Mouse (Mus musculus): Measurements from ENCODE around the gene Ralgapa2.

Ralgapa2 gene

GRCm38 (mm10) chr2:146511911-146512580 is at the start of gene Ralgapa2:
Gene Ralgapa2, minus strand, starts transcription at chr2:146512344.
- DNase-seq = peak; percentile 98

GRCm38 (mm10) chr2:146561505-146561904 is 49.4 kb upstream of the Ralgapa2 start:
- DNase-seq = no peak

GRCm38 (mm10) chr2:146560633-146561043 is 48.5 kb upstream of the Ralgapa2 start:
- DNase-seq = no peak

GRCm38 (mm10) chr2:146556148-146556547 is 44.0 kb upstream of the Ralgapa2 start:
- DNase-seq = no peak

- DNase-seq = no peak
Measured at GRCm38 (mm10) chr2:146555351-146555750, 43.2 kb upstream of the Ralgapa2 start.

- DNase-seq = no peak
Measured at GRCm38 (mm10) chr2:146553701-146554100, 41.6 kb upstream of the Ralgapa2 start.

- no peak for DNase-seq
Measured at GRCm38 (mm10) chr2:146551818-146552217, 39.7 kb upstream of the Ralgapa2 start.

- DNase-seq = no peak
Measured at GRCm38 (mm10) chr2:146549111-146549776, 37.1 kb upstream of the Ralgapa2 start.

- DNase-seq = no peak
Measured at GRCm38 (mm10) chr2:146544155-146544814, 32.1 kb upstream of the Ralgapa2 start.

- no peak for DNase-seq
Measured at GRCm38 (mm10) chr2:146533118-146533949, 21.2 kb upstream of the Ralgapa2 start.

GRCm38 (mm10) chr2:146532493-146532892 is 20.3 kb upstream of the Ralgapa2 start:
- DNase-seq = no peak

GRCm38 (mm10) chr2:146525483-146525882 is 13.3 kb upstream of the Ralgapa2 start:
- no peak for DNase-seq

- no peak for DNase-seq
Measured at GRCm38 (mm10) chr2:146524685-146525415, 12.7 kb upstream of the Ralgapa2 start.

- DNase-seq = no peak
Measured at GRCm38 (mm10) chr2:146516894-146517293, 4.8 kb upstream of the Ralgapa2 start.

GRCm38 (mm10) chr2:146515081-146515480 is 2.9 kb upstream of the Ralgapa2 start:
- DNase-seq = no peak

GRCm38 (mm10) chr2:146512581-146512920 is 407 bp upstream of the Ralgapa2 start:
- peak; percentile 33 for DNase-seq

- no peak for DNase-seq
Measured at GRCm38 (mm10) chr2:146511401-146511865, 711 bp downstream of the Ralgapa2 start.

- DNase-seq = no peak
Measured at GRCm38 (mm10) chr2:146510780-146511179, 1.4 kb downstream of the Ralgapa2 start.

- no peak for DNase-seq
Measured at GRCm38 (mm10) chr2:146502578-146503311, 9.4 kb downstream of the Ralgapa2 start.

- no peak for DNase-seq
Measured at GRCm38 (mm10) chr2:146500067-146500466, 12.1 kb downstream of the Ralgapa2 start.

GRCm38 (mm10) chr2:146499111-146499510 is 13.0 kb downstream of the Ralgapa2 start:
- DNase-seq = no peak

GRCm38 (mm10) chr2:146498298-146498697 is 13.8 kb downstream of the Ralgapa2 start:
- DNase-seq = no peak
